Mouse (Mus musculus) cortical plate, adult 2 months (tissue): ENCODE measurements around the gene Gm9045.
"Not testable (repeated sequence)": the region's sequence is repeated elsewhere in the genome, so short reads cannot be mapped to it uniquely, and the experiment has no call there.

Experiments
- CTCF ChIP-seq: fragments of 200-500 bp; IDR thresholded peaks from 2 replicates; pipeline ENCODE4 v1.5.1; 2011; ENCODE audit warnings: mild to moderate bottlenecking, control low read depth, low read length; ENCODE audit not compliant: insufficient read depth; ENCODE audit errors: extremely low read depth
- POLR2A ChIP-seq: fragments of 200-500 bp; IDR thresholded peaks from 2 replicates; pipeline ENCODE4 v1.6.1; 2011; ENCODE audit warnings: mild to moderate bottlenecking, low read length, control low read depth; ENCODE audit not compliant: insufficient read depth; ENCODE audit errors: extremely low read depth

DNA sequence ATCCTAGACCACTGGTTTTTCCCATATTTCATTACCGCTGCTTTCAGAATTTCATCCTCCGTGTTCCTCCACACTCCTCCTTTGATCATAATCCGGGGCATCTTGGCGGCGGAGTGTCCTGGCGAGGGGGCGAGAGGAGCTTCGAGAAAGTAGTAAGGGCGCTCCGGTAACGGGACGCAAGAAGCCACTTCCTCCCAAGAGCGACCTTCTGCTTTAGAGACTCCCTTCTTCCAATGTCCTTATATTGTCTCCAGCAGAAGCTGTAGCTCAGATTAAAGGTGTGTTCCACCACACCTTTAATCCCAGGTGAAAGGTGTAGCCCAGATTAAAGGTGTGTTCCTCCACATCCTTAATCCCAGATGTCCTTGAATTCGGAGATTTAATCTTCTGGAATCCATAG lies 5.3 kb downstream of the Gm9045 start, which contains the start of gene Gm9044:
- not testable (repeated sequence) for TF ChIP-seq CTCF, POLR2A
